Mouse (Mus musculus) lung, embryonic 14.5 days (tissue): ENCODE data around the gene Meaf6. TPM values are rescaled to one million over a fixed set of nuclear protein-coding genes. Genes with fewer than 3 reads are reported as not detected.

Source experiments
- ATAC-seq: fragments of 200-750 bp; cut with Nextera tagmentation; 2 replicates; pipeline ENCODE4 v1.8.0; 2017; ENCODE audit warnings: mild to moderate bottlenecking, moderate TSS enrichment, moderate library complexity; ENCODE audit not compliant: insufficient read depth
- DNase-seq: peaks from one replicate; pipeline ENCODE4 v3.0.0-alpha.2; 2015
- H3K27ac ChIP-seq: fragments of 300-500 bp; sonication (generic); 2 replicates; pipeline ENCODE4 v1.5.1; 2014; ENCODE audit warnings: low read depth, mild to moderate bottlenecking, moderate library complexity
- H3K27me3 ChIP-seq: fragments of 300-500 bp; sonication (generic); 2 replicates; pipeline ENCODE4 v1.6.1; 2014; ENCODE audit warnings: low read length, control low read depth; ENCODE audit not compliant: insufficient read depth
- H3K36me3 ChIP-seq: fragments of 300-500 bp; sonication (generic); 2 replicates; pipeline ENCODE4 v1.6.1; 2014; ENCODE audit warnings: control low read depth; ENCODE audit not compliant: insufficient read depth
- H3K4me1 ChIP-seq: fragments of 300-500 bp; sonication (generic); 2 replicates; pipeline ENCODE4 v1.6.1; 2014; ENCODE audit warnings: antibody characterized with exemption, control low read depth; ENCODE audit not compliant: insufficient read depth
- H3K4me2 ChIP-seq: fragments of 300-500 bp; sonication (generic); 2 replicates; pipeline ENCODE4 v1.6.1; 2014; ENCODE audit warnings: mild to moderate bottlenecking
- H3K4me3 ChIP-seq: fragments of 300-500 bp; sonication (generic); 2 replicates; pipeline ENCODE4 v1.5.1; 2014; ENCODE audit warnings: low read depth, low read length
- H3K9ac ChIP-seq: fragments of 300-500 bp; sonication (generic); 2 replicates; pipeline ENCODE4 v1.6.1; 2014
- H3K9me3 ChIP-seq: fragments of 300-500 bp; sonication (generic); 2 replicates; pipeline ENCODE4 v1.6.1; 2016; ENCODE audit warnings: low read depth, low read length, control low read depth
- CTCF ChIP-seq: IDR thresholded peaks from 2 replicates; pipeline ENCODE4 v1.5.1; 2016; ENCODE audit warnings: antibody characterized with exemption, low read depth
- WGBS: fragments of 180-500 bp; shearing (Covaris S2); extraction: QIAGEN DNeasy Blood & Tissue Kit; methylation state at CpG from one replicate; pipeline ENCODE4 v1.1.7; 2014; 5-methylcytosine and 5-hydroxymethylcytosine counted together
- polyA plus RNA-seq: library from polyadenylated mRNA; unstranded; fragments of >200 nt; fragmentation: Nextera tagmentation; extraction: Ambion mirVana; gene quantifications from 2 replicates; pipeline ENCODE4 v1.2.1, GENCODE M21; 2014

Meaf6 gene
- polyA plus RNA-seq, 1 experiment from 2014 or later, result 63.5 TPM

- Histone ChIP-seq H3K9ac (no peak overlapping the region), H3K4me3 (no peak overlapping the region), H3K27me3 (no peaks in the 10 kb centered on the region), H3K4me2 (no peak overlapping the region), H3K27ac (no peak overlapping the region), H3K36me3 (no peaks in the 10 kb centered on the region; the same call in 1 of the 2 replicates), H3K9me3 (no peaks in the 10 kb centered on the region), H3K4me1 (no peaks in the 10 kb centered on the region)
- DNase-seq, result no peak
- TF ChIP-seq CTCF, result no peak
- no peak for ATAC-seq
- WGBS, result 73% methylated on average over 7 of the region's 7 CpGs
These were observed 38.3 kb downstream of the Meaf6 start for GRCm38 (mm10) chr4:125123279-125123671.

GRCm38 (mm10) chr4:125124424-125125209 lies 39.7 kb downstream of the Meaf6 start:
- H3K4me1 ChIP-seq, result no peaks in the 10 kb centered on the region
- TF ChIP-seq CTCF, result no peak

GRCm38 (mm10) chr4:125125361-125125921 lies 40.5 kb downstream of the Meaf6 start:
- no peak overlapping the region for H3K9ac ChIP-seq
- no peaks in the 10 kb centered on the region; the same call in 1 of the 2 replicates for H3K36me3 ChIP-seq
- H3K4me3 ChIP-seq, result no peak overlapping the region
- WGBS, result 83% methylated on average over 7 of the region's 7 CpGs
- H3K4me1 ChIP-seq, result no peaks in the 10 kb centered on the region
- H3K4me2 ChIP-seq, result no peak overlapping the region
- no peak for ATAC-seq
- no peak for TF ChIP-seq CTCF
- H3K27ac ChIP-seq, result no peak overlapping the region
- H3K9me3 ChIP-seq, result no peaks in the 10 kb centered on the region
- no peak for DNase-seq
- no peaks in the 10 kb centered on the region for H3K27me3 ChIP-seq

More at GRCm38 (mm10) chr4:125124424-125125209, 39.7 kb downstream of the Meaf6 start:
- Histone ChIP-seq H3K36me3 (no peaks in the 10 kb centered on the region; the same call in 1 of the 2 replicates), H3K27ac (no peak overlapping the region), H3K4me3 (no peak overlapping the region), H3K9me3 (no peaks in the 10 kb centered on the region), H3K27me3 (no peaks in the 10 kb centered on the region), H3K9ac (no peak overlapping the region), H3K4me2 (no peak overlapping the region)
- WGBS, result 45% methylated on average over 7 of the region's 7 CpGs
- ATAC-seq (no peak), DNase-seq (no peak)

- Histone ChIP-seq H3K4me1 (no peaks in the 10 kb centered on the region), H3K4me3 (no peak overlapping the region), H3K9ac (no peak overlapping the region), H3K27ac (no peak overlapping the region), H3K4me2 (no peak overlapping the region), H3K9me3 (no peaks in the 10 kb centered on the region), H3K36me3 (no peaks in the 10 kb centered on the region), H3K27me3 (no peaks in the 10 kb centered on the region)
- TF ChIP-seq CTCF, result no peak
- WGBS, result 83% methylated on average over 3 of the region's 3 CpGs
- DNase-seq (no peak), ATAC-seq (no peak)
These were observed 41.3 kb downstream of the Meaf6 start for GRCm38 (mm10) chr4:125126186-125126585.

GRCm38 (mm10) chr4:125126761-125127160 lies 41.8 kb downstream of the Meaf6 start:
- Histone ChIP-seq H3K4me3 (peak overlapping the region; percentile 65), H3K4me1 (no peaks in the 10 kb centered on the region), H3K36me3 (no peaks in the 10 kb centered on the region), H3K27me3 (no peaks in the 10 kb centered on the region), H3K9me3 (no peaks in the 10 kb centered on the region), H3K27ac (no peak overlapping the region), H3K9ac (no peak overlapping the region), H3K4me2 (peak overlapping the region; percentile 98)
- no peak for ATAC-seq
- 70% methylated on average over 7 of the region's 7 CpGs for WGBS
- no peak for DNase-seq
- no peak for TF ChIP-seq CTCF

GRCm38 (mm10) chr4:125127305-125128084 lies 42.6 kb downstream of the Meaf6 start, which contains the start of gene Zc3h12a:
Gene Zc3h12a, minus strand, starts transcription at chr4:125127840.
- Histone ChIP-seq H3K9me3 (no peaks in the 10 kb centered on the region), H3K4me2 (peak within 1 kb of the TSS; percentile 98), H3K36me3 (no peaks in the 10 kb centered on the region), H3K9ac (peak within 1 kb of the TSS; percentile 47), H3K27me3 (no peaks in the 10 kb centered on the region), H3K4me1 (no peaks in the 10 kb centered on the region), H3K4me3 (peak within 1 kb of the TSS; percentile 65), H3K27ac (no peak within 1 kb of the TSS)
- under 1% methylated on average over 56 of the region's 62 CpGs for WGBS
- TF ChIP-seq CTCF, result no peak
- peak; percentile 94 for DNase-seq
- peak; percentile 90 for ATAC-seq

- Histone ChIP-seq H3K9ac (no peak overlapping the region), H3K36me3 (no peaks in the 10 kb centered on the region), H3K4me1 (no peaks in the 10 kb centered on the region), H3K27me3 (no peaks in the 10 kb centered on the region), H3K27ac (no peak overlapping the region), H3K4me3 (no peak overlapping the region), H3K4me2 (no peak overlapping the region), H3K9me3 (no peaks in the 10 kb centered on the region)
- no peak for TF ChIP-seq CTCF
- DNase-seq, result peak; percentile 38
- 46% methylated on average over 4 of the region's 4 CpGs for WGBS
- no peak for ATAC-seq
These were observed 46.6 kb downstream of the Meaf6 start for GRCm38 (mm10) chr4:125131493-125131892.
